Mouse (Mus musculus) liver, embryonic 13.5 days (tissue): ENCODE results near the gene Ebf1. TPM values are rescaled to one million over a fixed set of nuclear protein-coding genes. Genes with fewer than 3 reads are reported as not detected.

Experiments
- ATAC-seq: fragments of 200-750 bp; cut with Nextera tagmentation; 2 replicates; pipeline ENCODE4 v1.8.0; 2017; ENCODE audit warnings: low read depth, mild to moderate bottlenecking, moderate number of reproducible peaks, moderate library complexity
- DNase-seq: peaks from one replicate; pipeline ENCODE4 v3.0.0; 2022
- H3K27ac ChIP-seq: fragments of 300-500 bp; sonication (generic); 2 replicates; pipeline ENCODE4 v1.5.1; 2015; ENCODE audit warnings: moderate library complexity, mild to moderate bottlenecking, inconsistent platforms
- H3K27me3 ChIP-seq: fragments of 300-500 bp; sonication (generic); 2 replicates; pipeline ENCODE4 v1.6.1; 2015; ENCODE audit warnings: mild to moderate bottlenecking, inconsistent platforms
- H3K36me3 ChIP-seq: fragments of 300-500 bp; sonication (generic); 2 replicates; pipeline ENCODE4 v1.6.1; 2015; ENCODE audit warnings: mild to moderate bottlenecking, inconsistent platforms
- H3K4me1 ChIP-seq: fragments of 300-500 bp; sonication (generic); replicated peaks from 2 replicates; pipeline ENCODE4 v1.6.1; 2015; ENCODE audit warnings: inconsistent platforms
- H3K4me2 ChIP-seq: fragments of 300-500 bp; sonication (generic); 2 replicates; pipeline ENCODE4 v1.6.1; 2015; ENCODE audit warnings: inconsistent platforms, mild to moderate bottlenecking, moderate library complexity
- H3K4me3 ChIP-seq: fragments of 300-500 bp; sonication (generic); replicated peaks from 2 replicates; pipeline ENCODE4 v1.5.1; 2015; ENCODE audit warnings: mild to moderate bottlenecking, inconsistent platforms
- H3K9ac ChIP-seq: fragments of 300-500 bp; sonication (generic); 2 replicates; pipeline ENCODE4 v1.6.1; 2015; ENCODE audit warnings: mild to moderate bottlenecking, inconsistent platforms
- H3K9me3 ChIP-seq: fragments of 300-500 bp; sonication (generic); replicated peaks from 2 replicates; pipeline ENCODE4 v1.6.1; 2016; ENCODE audit warnings: inconsistent platforms
- WGBS: fragments of 180-500 bp; shearing (Covaris S2); methylation state at CpG from one replicate; pipeline ENCODE4 v1.1.7; 2015; ENCODE audit not compliant: insufficient replicate concordance; 5-methylcytosine and 5-hydroxymethylcytosine counted together
- polyA plus RNA-seq: library from polyadenylated mRNA; unstranded; fragments of >200 nt; fragmentation: Nextera tagmentation; extraction: Ambion mirVana; gene quantifications from 2 replicates; pipeline ENCODE4 v1.2.1, GENCODE M21; 2015

Gene Ebf1
- polyA plus RNA-seq, 1 experiment from 2014 or later, result 0.31 TPM

- Histone ChIP-seq H3K4me1 (no peaks in the 10 kb centered on the region), H3K27me3 (no peaks in the 10 kb centered on the region), H3K27ac (no peak overlapping the region), H3K4me2 (no peak overlapping the region), H3K9me3 (no peaks in the 10 kb centered on the region), H3K4me3 (no peak overlapping the region), H3K36me3 (no peaks in the 10 kb centered on the region), H3K9ac (no peak overlapping the region)
- 36% methylated on average over 4 of the region's 4 CpGs for WGBS
- ATAC-seq (no peak), DNase-seq (no peak)
Measured at GRCm38 (mm10) chr11:44666741-44667140, 49.6 kb downstream of the Ebf1 start.

- 67% methylated on average over 2 of the region's 2 CpGs for WGBS
- no peaks in the 10 kb centered on the region for H3K36me3 ChIP-seq
- no peak overlapping the region for H3K27ac ChIP-seq
- H3K9ac ChIP-seq, result no peak overlapping the region
- no peaks in the 10 kb centered on the region for H3K9me3 ChIP-seq
- H3K4me1 ChIP-seq, result no peaks in the 10 kb centered on the region; the same call in 1 of the 2 replicates
- DNase-seq, result no peak
- ATAC-seq, result no peak
- no peak overlapping the region for H3K4me3 ChIP-seq
- H3K27me3 ChIP-seq, result no peaks in the 10 kb centered on the region
- H3K4me2 ChIP-seq, result no peak overlapping the region
Measured at GRCm38 (mm10) chr11:44681306-44681705, 64.2 kb downstream of the Ebf1 start.

- Histone ChIP-seq H3K4me2 (no peak overlapping the region), H3K27ac (no peak overlapping the region), H3K9me3 (no peaks in the 10 kb centered on the region), H3K36me3 (no peaks in the 10 kb centered on the region), H3K27me3 (no peaks in the 10 kb centered on the region), H3K9ac (no peak overlapping the region), H3K4me1 (no peaks in the 10 kb centered on the region; the same call in 1 of the 2 replicates), H3K4me3 (no peak overlapping the region)
- 68% methylated on average over 4 of the region's 4 CpGs for WGBS
- ATAC-seq (no peak), DNase-seq (no peak)
Measured at GRCm38 (mm10) chr11:44681995-44682394, 64.9 kb downstream of the Ebf1 start.

GRCm38 (mm10) chr11:44682703-44683539, 65.8 kb downstream of the Ebf1 start:
- no peak overlapping the region for H3K4me3 ChIP-seq
- H3K9ac ChIP-seq, result no peak overlapping the region
- no peaks in the 10 kb centered on the region for H3K9me3 ChIP-seq
- DNase-seq (no peak), ATAC-seq (no peak)
- H3K4me1 ChIP-seq, result no peaks in the 10 kb centered on the region; the same call in 1 of the 2 replicates
- H3K36me3 ChIP-seq, result no peaks in the 10 kb centered on the region
- no peaks in the 10 kb centered on the region for H3K27me3 ChIP-seq
- no peak overlapping the region for H3K27ac ChIP-seq
- H3K4me2 ChIP-seq, result peak overlapping the region; percentile 17; the same call in 1 of the 2 replicates
- 41% methylated on average over 18 of the region's 18 CpGs for WGBS

GRCm38 (mm10) chr11:44684486-44685076, 67.5 kb downstream of the Ebf1 start:
- no peak for DNase-seq
- Histone ChIP-seq H3K4me3 (no peak overlapping the region), H3K36me3 (no peaks in the 10 kb centered on the region), H3K4me2 (0 out of 2 replicates have a peak overlapping the region, but pooled peaks have one; percentile 3), H3K27me3 (no peaks in the 10 kb centered on the region), H3K4me1 (no peaks in the 10 kb centered on the region; the same call in 1 of the 2 replicates), H3K9ac (no peak overlapping the region), H3K27ac (no peak overlapping the region), H3K9me3 (no peaks in the 10 kb centered on the region)
- no peak for ATAC-seq
- WGBS, result 30% methylated on average over 20 of the region's 20 CpGs

- no peak overlapping the region for H3K4me3 ChIP-seq
- no peak for ATAC-seq
- H3K27me3 ChIP-seq, result no peaks in the 10 kb centered on the region
- no peak overlapping the region for H3K4me2 ChIP-seq
- H3K27ac ChIP-seq, result no peak overlapping the region
- H3K36me3 ChIP-seq, result no peaks in the 10 kb centered on the region
- no peaks in the 10 kb centered on the region for H3K9me3 ChIP-seq
- no peak for DNase-seq
- no peaks in the 10 kb centered on the region; the same call in 1 of the 2 replicates for H3K4me1 ChIP-seq
- H3K9ac ChIP-seq, result no peak overlapping the region
- 53% methylated on average over 3 of the region's 3 CpGs for WGBS
Measured at GRCm38 (mm10) chr11:44685129-44685528, 68.0 kb downstream of the Ebf1 start.

GRCm38 (mm10) chr11:44685911-44686361, 68.8 kb downstream of the Ebf1 start:
- Histone ChIP-seq H3K9ac (no peak overlapping the region), H3K4me3 (no peak overlapping the region), H3K36me3 (no peaks in the 10 kb centered on the region), H3K4me1 (no peaks in the 10 kb centered on the region; the same call in 1 of the 2 replicates), H3K27me3 (no peaks in the 10 kb centered on the region), H3K4me2 (0 out of 2 replicates have a peak overlapping the region, but pooled peaks have one; percentile 21), H3K27ac (no peak overlapping the region), H3K9me3 (no peaks in the 10 kb centered on the region)
- no peak for ATAC-seq
- 32% methylated on average over 21 of the region's 21 CpGs for WGBS
- no peak for DNase-seq

GRCm38 (mm10) chr11:44686378-44686777, 69.3 kb downstream of the Ebf1 start:
- DNase-seq (no peak), ATAC-seq (no peak)
- 64% methylated on average over 12 of the region's 12 CpGs for WGBS
- H3K27me3 ChIP-seq, result no peaks in the 10 kb centered on the region
- no peaks in the 10 kb centered on the region for H3K36me3 ChIP-seq
- no peak overlapping the region for H3K4me2 ChIP-seq
- H3K4me1 ChIP-seq, result no peaks in the 10 kb centered on the region; the same call in 1 of the 2 replicates
- H3K27ac ChIP-seq, result no peak overlapping the region
- H3K9ac ChIP-seq, result no peak overlapping the region
- H3K4me3 ChIP-seq, result no peak overlapping the region
- H3K9me3 ChIP-seq, result no peaks in the 10 kb centered on the region

GRCm38 (mm10) chr11:44688542-44688941, 71.4 kb downstream of the Ebf1 start:
- no peak for ATAC-seq
- Histone ChIP-seq H3K4me1 (no peaks in the 10 kb centered on the region; the same call in 1 of the 2 replicates), H3K27ac (no peak overlapping the region), H3K4me3 (no peak overlapping the region), H3K4me2 (no peak overlapping the region), H3K36me3 (no peaks in the 10 kb centered on the region), H3K27me3 (no peaks in the 10 kb centered on the region), H3K9ac (no peak overlapping the region), H3K9me3 (no peaks in the 10 kb centered on the region)
- 59% methylated on average over 3 of the region's 3 CpGs for WGBS
- DNase-seq, result no peak

- no peaks in the 10 kb centered on the region for H3K4me1 ChIP-seq
- H3K4me3 ChIP-seq, result no peak overlapping the region
- H3K9me3 ChIP-seq, result no peaks in the 10 kb centered on the region
- no peak for DNase-seq
- no peak for ATAC-seq
- H3K27me3 ChIP-seq, result no peaks in the 10 kb centered on the region
- H3K36me3 ChIP-seq, result no peaks in the 10 kb centered on the region
- H3K4me2 ChIP-seq, result no peak overlapping the region
- no peak overlapping the region for H3K9ac ChIP-seq
- WGBS, result 58% methylated on average over 7 of the region's 7 CpGs
- H3K27ac ChIP-seq, result no peak overlapping the region
Measured at GRCm38 (mm10) chr11:44689571-44690264, 72.6 kb downstream of the Ebf1 start.

GRCm38 (mm10) chr11:44690265-44690572, 73.1 kb downstream of the Ebf1 start:
- no peaks in the 10 kb centered on the region for H3K36me3 ChIP-seq
- DNase-seq (no peak), ATAC-seq (no peak)
- no peaks in the 10 kb centered on the region for H3K27me3 ChIP-seq
- H3K4me2 ChIP-seq, result no peak overlapping the region
- no peaks in the 10 kb centered on the region for H3K4me1 ChIP-seq
- 70% methylated on average over 5 of the region's 5 CpGs for WGBS
- H3K9me3 ChIP-seq, result no peaks in the 10 kb centered on the region
- no peak overlapping the region for H3K9ac ChIP-seq
- no peak overlapping the region for H3K27ac ChIP-seq
- no peak overlapping the region for H3K4me3 ChIP-seq
